Mouse (Mus musculus) bone marrow, adult 2 months (tissue): Measurements from ENCODE around the gene Mtch1.

Experiments
- CTCF ChIP-seq: fragments of 200-500 bp; IDR thresholded peaks from 2 replicates; pipeline ENCODE4 v1.5.1; 2011; ENCODE audit warnings: low read length, control low read depth; ENCODE audit not compliant: control insufficient read depth, insufficient read depth
- POLR2A ChIP-seq: fragments of 200-500 bp; IDR thresholded peaks from 2 replicates; pipeline ENCODE4 v1.6.1; 2011; ENCODE audit warnings: low read depth, mild to moderate bottlenecking, control low read depth, low read length, borderline replicate concordance; ENCODE audit not compliant: control insufficient read depth

DNA sequence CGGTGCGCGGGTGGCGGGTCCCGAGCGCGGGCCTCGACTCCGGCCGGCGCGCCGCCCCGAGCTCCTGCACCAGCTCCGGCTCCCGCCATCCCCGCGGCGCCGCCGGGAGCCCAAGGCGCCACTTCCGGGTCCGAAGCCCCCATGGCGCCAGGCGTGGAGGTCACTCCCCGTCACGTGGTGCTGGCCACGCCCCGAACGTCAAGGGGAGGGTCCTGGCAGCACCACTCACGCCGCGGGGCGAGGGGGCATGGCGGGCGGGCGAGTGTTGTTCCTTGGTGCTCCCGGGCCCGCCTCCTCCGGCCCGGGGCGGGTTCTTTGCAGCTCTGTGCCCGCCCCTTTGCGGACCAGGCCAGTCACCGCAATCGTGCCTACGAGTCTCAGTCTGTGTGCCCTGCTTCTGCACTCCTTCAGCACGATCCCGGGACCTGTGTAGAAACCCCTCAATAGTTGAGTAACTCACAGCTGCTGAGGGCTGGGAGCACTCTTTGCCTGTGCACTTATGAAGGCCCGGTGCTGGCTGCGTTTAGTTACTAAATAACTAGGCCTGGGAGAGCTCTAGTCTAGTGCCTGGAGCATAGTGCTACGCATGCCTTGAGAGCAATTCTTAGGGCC lies at the start of gene Mtch1:
- TF ChIP-seq POLR2A (peak; percentile 83; the same call in 1 of the 2 replicates), CTCF (no peak)
